Mouse (Mus musculus) cerebellum, adult 8-10 months (tissue): Measurements from ENCODE around the gene Ltbr.

Experiments
- DNase-seq: peaks from one replicate; pipeline ENCODE4 v3.0.0; 2022

The Ltbr gene

DNA sequence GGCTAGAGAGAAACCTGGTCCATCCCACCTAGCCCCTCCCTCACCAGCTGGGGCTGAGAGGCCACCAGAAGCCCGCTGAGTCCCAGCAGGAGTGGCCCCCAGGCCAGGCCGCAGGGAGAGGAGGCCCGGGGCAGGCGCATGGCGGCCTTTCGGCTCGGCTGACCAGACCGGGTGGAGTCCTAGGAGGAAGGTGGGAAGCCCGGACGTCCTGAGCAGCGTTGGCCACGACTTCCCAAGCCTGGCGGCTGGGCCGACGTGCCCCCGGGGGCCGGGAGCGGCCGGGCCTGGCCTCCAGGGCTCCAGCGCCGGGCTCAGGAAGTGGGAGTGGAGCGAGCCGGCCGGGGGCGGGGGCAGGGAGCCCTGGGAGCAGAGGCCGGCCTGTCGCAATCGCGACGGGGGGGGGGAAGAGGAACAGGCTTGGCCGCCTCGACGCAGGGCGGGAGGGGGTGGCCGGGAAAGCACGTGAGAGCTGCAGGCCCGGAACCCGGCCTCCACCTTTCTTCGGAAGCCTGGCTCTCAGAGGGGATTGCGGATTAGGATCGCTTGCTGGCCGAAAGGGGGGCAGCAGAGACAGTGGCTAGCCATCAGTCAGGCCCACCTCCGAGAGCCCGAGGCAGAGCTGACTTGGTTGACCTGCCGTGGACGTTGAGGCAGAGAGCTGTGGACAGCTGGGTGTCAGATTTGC, at the start of gene Ltbr:
Ltbr (minus strand) TSS at position 340 of the 685 bp plus-strand sequence.
- peak; percentile 26 for DNase-seq

DNA sequence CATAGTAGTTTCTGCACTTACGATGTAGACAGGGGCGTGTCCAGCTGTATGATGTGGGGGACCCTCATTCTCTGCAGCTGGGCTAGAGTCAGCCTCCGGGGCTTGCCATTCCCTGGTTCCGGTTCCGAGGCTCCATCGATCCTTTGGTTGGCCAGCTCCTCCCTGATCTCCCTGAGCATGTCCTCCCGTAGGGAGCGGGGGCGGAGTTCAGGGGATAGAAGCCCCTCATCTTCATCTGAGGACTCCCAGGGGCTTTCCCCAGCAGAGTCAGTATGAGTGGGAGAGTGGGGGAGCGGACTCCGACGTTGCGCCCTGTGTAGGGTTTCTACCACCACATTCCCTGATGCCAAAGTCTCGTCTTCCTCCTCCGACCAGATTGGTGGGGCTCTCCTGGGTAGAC, 49.3 kb upstream of the Ltbr start:
- DNase-seq = no peak

DNA sequence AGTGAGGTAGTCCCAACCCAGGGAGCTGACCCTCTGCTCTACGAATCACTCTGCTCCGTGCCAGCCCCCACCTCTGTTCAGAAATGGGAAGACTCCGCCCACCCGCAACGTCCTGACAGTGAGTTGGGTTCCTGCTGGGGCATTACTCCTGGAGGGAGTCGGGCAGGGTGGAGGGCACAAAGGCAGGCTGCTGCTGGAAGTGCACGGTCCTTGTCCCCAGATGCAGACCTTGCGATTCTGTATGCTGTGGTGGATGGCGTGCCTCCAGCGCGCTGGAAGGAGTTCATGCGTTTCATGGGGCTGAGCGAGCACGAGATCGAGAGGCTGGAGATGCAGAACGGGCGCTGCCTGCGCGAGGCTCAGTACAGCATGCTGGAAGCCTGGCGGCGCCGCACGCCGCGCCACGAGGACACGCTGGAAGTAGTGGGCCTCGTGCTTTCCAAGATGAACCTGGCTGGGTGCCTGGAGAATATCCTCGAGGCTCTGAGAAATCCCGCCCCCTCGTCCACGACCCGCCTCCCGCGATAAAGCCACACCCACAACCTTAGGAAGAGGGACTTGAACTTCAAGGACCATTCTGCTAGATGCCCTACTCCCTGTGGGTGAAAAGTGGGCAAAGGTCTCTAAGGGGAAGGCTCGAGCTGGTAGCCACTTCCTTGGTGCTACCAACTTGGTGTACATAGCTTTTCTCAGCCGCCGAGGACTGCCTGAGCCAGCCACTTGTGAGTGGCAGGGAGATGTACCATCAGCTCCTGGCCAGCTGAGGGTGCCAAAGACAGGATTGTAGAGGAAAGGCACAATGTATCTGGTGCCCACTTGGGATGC, 48.0 kb upstream of the Ltbr start:
- DNase-seq = no peak

DNA sequence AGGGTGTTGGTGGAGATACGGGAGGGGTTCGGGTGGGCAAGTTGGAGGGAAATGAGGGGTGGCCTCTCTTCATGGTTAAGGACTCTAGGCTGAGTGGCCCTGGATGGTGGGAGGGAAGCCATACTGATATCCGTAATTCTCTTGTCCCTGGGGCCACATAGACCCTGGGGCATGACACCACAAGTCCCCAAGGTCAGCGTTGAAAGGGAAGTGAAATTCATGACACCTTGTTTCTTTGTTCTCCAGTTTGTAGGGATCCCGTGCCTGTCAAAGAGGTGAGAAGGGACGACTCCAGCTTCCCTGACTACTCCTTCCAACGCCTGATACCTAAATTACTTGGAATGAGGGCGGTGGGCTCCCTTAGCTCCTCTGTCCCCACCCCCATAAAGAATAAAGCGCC, 47.2 kb upstream of the Ltbr start:
- no peak for DNase-seq

DNA sequence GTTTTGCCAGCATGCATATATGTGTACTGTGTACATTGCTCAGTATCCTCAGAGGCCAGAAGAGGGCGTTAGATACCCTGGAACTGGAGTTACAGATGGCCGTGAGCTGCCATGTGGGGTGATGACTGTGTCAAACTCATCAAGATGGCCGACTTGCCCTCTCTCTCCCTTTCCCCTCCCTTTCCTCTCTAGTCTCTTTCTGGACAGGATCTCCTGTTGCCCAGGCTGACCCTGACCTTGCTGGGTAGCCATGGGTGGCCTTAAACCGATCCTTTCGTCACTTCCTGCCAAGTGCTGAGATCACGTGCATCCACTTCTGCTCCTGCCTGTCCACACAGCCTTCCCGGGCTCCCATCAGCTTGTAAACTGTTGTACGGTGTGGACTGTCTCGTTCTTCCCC, 46.3 kb upstream of the Ltbr start:
- DNase-seq = no peak

DNA sequence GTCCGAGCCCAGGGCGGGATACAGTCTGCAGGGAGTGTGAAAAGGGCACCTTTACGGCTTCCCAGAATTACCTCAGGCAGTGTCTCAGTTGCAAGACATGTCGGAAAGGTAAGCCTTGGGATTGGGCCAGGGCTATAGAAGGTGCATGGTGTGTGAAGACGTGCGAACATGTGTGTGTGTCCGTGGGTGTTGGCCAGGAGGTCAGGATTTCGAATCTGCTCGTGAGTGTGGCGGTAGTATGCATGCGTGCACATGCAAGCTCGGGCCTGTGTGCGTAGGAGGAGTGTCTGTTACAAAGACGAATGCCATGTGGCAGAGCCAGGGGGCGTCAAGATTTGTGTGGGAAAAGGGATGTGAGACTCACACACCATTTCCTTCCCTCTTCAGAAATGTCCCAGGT, 43.6 kb upstream of the Ltbr start:
- DNase-seq = no peak

DNA sequence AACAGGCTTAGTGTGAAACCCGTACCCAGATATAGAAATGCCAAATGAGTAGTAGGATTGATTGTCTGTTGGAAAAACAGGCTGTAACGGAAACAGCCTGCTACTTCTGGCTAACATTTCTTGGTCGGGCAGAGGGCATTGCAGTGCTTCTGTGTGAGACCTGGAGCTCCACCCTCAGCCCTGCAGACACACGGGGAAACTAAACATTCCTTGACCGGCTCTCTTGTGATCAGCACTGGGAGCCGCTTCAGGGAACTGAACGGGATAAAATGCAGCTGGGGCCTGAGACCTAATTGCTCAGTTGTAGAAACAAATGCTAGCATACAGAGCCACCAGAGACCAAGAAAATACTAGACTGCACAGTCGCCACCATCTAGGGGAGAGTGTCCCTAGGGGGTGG, 42.6 kb upstream of the Ltbr start:
- no peak for DNase-seq

DNA sequence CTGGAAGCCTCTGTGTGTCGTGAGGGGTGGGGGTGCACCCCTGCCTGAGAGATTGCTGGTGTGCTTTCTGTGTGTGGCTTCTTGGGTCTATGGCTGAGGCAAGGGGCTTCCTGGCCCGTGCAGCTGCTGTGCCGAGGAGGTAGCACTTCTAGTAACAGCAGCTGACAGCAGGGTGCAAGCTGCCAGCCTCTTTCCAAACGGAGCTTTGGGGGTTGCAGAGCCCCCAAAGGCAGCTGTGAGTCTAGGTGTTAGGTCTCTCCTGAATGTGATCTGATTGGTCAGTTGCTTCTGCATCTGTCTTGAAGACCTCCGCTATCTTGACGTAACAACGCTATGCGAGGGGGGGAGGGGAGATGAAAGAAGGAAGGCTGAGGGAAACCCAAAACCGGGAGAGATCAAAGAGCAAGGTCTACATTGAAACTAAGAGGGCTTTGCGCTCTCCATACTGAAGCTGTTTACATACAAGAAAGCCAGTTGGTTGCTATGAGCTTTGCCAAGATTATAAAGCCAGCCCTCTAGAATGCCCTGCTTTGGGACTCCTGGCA, 41.6 kb upstream of the Ltbr start:
- no peak for DNase-seq

DNA sequence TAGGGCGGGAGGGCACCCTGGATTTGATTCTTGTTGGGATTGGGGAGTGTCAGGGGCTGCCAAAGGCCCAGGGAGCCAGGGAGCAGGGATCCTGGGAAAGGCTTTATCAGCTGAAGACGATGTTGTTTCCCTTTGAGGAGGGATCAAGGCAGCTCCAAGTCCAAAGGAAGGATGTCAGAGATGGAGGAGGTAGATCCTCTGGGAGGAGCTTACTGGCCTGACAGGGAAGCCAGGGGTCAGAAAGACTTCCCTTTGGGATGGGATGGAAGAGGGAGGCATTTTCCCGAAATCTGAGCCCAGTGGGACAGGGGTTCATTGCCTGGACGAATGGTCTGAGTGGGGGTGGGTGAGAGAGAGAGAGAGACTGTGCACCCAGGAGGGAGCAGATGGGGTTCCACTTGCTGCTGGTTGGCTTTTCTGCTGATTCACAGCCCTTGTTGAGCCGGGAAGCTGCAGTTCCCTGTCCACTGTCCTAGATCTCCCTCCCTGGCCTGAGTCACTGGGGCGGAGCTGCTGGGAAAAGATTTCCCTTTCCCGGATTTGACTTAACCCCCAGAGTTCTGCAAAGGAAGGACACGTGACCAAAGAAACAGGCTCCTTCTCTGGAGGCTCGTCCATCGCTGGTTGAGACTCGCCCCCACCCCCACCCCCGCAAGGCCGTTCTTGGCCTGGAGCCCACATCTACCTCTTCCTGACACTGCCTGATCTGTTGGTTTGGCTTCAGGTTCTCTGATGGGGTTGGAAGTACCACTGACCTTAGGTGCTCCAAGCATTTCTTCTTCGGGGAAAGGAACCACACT, 40.9 kb upstream of the Ltbr start:
- no peak for DNase-seq

DNA sequence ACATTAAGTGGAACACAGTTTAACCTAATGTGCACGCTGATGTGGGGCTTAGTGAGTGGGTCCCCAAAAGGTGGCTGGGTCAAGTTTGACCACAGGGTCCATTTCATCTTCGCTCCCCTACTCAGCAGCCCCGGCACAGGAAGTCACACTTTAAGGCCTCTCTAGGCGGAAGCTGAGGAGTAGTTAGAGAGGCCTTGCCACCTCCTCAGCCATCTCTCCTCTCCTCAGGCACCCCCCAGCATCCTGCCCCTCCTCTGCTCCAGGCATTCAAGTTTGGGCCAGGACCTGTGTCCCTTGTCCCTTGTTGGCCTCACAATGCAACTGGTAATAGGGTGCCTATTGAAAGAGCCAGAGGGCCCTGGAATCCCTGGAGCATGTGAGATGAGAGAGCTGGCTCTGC, 40.0 kb upstream of the Ltbr start:
- DNase-seq = no peak

DNA sequence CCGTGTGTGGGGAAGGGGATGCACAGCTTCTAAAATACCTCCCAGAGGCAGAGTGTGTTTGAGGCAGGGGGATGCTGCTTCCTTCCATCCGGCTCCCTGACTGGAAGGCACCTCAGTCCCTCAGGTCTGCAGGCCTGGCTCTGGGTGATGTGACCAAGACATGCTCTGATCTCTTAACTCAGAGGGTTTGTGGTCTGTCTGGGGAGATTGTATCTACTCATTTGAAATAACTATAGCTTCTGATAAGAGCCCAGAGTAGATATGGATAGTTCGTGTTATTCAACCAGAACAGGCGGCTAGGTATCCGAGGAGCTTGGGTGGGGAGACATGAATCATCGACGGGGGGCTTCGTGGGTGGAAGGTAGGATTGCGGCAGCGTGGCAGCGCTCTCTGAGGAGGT, 39.5 kb upstream of the Ltbr start:
- no peak for DNase-seq

DNA sequence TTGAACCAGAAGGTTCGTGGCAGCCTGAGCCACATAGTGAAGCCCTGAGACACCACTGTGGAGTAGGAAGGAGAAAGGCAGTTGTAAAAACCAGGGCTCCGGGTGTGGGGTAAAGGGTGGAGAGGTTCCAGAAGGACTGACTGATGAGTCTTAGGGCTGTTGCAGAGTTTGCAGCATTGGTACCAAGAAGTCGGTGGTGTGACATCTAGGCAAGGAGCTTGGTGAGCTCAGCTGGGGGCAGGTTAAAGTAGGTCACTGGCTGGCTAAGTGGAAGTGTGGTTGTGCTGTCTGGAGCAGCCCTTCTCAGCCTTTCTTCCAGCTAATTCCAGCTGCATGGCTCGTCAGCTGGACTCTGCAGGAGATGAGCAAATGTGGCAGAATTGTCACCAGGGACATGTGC, 39.1 kb upstream of the Ltbr start:
- DNase-seq = no peak

DNA sequence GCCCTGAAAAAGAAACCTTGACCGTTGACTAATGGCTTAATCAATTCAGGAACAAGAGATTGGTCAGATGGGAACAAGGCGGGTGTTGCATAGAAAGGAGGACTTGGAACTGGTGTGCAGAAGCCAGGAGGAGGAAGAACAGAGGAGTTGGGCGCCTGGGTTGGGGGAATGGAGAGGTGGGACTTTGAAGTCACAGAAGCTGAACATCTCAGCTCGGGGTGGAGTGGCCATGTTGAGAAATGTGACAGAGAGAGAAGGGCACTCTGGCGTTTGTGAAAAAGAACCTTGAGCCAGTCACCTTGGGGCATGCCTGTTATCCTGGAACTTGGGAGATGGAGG, 38.3 kb upstream of the Ltbr start:
- DNase-seq = no peak

DNA sequence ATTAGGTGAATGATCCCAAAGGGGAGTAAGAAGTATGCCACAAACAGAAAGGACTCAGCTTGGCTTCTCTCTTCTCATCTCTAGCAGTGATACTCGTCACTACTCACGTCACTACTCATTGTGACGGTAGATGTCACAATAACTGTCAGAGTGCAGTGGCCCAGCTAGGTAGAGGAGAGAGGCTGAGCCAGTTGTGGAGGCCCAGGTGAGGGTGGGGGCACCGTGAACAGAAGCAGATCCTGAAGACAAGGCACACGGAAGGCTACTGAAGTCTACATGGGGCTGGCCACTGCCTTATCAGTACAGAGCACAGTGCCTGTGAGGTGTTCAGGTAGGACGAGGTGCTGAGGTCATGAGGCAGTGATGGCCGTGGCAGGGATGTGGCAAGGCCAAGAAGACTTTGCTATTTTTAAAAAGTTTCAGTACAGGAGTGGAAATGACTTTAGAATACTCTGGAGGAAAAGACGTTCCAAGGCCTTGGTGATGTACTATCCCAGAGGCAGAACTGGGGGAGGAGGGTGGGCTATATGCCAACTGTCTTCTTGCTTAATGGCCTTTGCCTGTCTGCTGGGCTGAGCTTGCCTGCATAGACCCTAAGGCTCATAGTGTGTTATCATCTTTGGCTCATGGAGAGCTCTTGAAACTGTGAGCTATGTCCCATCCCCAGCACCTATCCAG, 37.8 kb upstream of the Ltbr start:
- no peak for DNase-seq

DNA sequence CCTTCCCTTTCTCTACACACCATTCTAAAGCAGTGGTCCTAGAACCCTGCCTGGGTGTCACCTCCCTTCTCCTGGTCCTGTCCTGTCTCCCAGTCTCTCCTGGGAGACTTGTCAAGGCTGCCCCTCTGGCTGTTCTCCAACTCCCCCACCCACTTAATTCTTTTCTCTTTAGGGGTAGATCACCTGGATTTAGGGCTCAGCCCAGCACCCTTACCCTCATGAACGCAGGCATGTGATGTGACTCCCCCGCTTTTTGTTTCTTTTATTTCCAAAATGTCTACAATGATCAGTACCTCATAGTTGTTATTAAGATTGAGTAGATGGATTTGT, 37.3 kb upstream of the Ltbr start:
- no peak for DNase-seq

DNA sequence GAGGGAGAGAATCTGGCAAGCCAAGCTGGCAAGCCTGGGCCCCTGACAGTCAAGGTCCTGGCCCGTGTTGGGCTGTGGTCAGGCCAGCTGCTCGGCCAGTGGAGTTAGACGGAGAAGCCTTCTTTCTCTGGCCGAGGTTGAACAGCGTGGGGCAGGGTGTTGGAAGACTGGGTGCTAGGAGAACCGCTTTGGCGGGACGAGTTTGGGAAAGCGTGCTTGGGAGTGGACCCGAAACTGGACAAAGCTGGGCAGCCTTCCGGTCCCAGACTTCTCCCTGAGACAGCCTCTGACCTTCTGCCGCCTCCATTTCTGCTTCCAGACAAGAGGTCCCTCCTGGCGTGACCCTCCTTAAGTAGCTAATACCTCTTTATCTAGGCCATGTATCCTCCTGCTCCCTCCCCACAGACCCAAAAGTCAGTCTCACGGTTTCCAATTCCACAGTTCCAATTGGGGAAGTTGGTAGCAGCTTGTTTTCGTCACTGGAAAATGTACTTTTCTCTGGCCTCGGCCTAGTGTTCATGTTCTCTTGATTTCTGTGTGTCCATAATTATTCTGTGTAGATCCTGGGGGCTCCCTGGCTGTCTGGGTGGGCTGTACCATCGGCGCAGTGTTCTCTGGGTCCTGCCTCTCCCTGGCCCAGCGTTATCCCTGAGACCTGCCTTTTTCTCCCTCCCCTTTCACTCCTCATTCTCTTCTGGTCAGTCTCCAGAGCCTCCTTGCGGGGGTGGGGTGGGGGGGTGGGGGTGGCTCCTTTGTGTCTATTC, 36.7 kb upstream of the Ltbr start:
- DNase-seq = no peak

DNA sequence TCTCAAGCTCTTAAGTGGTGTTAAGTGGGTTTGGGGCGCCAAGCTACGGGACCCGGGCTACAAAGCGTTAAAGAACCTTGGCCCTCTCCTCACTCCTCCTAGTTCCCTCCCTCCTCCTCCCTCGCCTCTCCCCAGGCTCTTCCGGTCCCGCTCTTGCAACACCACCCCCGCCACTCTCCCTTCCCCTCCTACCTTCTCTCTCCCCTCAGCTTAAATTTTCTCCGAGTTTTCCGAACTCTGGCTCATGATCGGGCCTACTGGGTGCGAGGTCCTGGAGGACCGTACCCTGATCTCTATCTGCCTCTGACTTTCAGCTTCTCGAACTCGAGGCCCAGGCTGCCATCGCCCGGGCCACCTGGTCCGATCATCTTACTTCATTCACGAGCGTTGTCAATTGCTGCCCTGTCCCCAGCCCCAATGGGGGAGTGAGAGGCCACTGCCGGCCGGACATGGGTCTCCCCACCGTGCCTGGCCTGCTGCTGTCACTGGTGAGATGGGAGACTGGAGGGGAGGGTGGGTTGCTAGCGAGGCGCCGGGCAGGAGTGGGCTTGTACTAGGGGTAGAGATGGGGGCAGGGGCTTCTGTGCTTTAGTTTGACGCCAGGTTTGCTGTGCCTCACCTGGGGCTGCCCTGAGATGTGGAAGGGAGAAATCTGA, 36.0 kb upstream of the Ltbr start:
- DNase-seq = no peak

DNA sequence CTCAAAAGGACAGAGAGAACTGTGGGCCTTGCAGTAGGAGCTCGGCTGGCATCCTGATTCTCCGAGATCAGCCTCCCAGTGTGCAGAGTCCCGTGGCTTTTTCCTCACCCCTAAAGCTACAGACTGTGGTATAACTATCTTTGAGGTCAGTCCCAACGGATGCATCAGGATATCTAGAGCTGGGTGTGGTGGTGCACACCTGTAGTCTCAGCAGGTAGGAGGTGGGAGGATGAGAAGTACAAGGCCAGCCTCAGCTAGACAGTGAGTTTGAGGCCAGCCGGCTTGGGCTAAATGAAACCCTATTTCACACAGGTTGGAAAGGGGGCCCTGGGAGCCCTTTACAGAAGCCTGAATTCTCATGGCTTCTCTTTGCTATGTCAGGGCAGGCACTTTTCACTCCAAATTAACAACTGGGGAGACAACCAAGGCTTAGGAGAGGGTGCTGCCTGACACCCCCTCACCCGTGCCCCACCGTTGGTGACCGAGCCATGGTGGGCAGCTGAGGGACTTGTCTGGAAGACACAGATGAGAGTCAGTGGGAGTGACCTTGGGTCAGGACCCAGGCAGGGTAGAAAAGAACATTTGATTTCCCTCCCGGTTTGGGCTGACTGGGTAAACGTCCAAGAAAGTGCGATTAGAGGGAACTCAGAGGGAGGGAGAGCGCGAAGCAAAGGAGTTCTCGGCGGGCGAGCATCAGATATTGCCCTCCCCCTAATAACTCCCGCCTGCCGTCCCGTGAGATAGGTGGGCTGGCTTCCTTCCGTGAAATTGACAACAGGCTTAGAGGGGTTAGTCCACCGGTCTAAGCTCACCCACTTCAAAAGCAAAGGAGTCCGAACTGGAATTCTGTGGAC, 35.3 kb upstream of the Ltbr start, which contains the start of gene Tnfrsf1a:
Tnfrsf1a (plus strand) TSS at position 642 of the 854 bp plus-strand sequence.
- no peak for DNase-seq

DNA sequence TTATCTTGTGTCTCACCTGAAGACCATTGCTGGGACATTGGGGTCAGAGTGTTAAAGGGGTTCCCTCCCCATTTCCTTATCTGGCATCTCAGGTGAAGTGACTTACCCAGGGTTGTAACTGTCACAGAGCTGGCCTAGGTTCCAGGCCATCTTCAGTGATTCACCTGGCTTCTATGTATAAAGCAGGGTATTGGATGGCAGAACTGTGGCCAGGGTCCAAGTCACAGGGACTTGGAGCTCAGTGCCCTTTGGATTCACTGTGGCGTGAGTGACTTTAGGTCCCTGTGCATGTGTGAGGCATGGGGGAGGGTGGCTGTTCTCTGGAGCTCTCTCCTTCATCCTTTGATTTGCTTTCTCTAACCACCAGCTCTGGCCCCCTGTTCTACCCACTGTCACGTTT, 32.3 kb upstream of the Ltbr start:
- no peak for DNase-seq

DNA sequence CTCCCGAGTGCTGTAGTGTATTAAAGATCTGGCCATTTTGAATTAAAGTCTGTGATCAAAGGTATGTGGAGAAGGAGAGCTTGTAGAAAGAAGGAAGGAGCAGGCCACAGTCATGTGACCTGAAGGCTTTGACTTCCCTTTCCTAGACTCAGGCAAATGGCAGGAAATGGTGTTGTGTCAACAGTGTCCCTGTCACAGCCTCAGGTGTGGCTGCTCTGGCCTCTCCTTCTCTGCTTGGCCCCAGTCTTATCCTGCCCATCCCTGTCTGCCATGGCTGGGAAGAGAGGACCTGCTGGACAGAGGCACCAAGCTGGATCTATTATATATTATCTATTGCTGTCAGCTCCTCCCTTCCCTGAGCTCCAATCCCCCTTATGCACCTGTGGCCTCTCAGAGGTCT, 31.9 kb upstream of the Ltbr start:
- no peak for DNase-seq

DNA sequence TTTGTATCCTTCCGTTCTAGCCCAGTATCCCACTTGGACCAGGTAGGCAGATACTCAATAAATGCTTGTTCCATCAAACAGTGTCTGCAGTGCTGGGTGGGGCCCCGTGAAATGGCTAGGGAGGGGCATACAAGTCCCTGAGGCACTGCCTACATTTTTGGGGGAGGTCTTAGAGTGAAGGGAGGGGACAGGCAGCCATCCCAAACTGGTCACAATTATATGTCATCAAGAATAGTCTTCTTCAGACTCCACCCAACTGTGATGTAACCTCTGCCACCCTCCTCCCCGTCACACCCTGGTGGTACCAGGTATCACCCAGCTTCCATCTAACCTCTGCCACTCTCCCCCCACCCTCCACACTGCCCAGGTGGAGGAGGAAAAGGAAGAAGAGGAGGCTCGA, 31.2 kb upstream of the Ltbr start:
- DNase-seq = no peak
